Mouse (Mus musculus) megakaryocyte, embryonic 14.5 days (primary cell): ENCODE results near the gene Tulp2.

Experiments
- FLI1 ChIP-seq: IDR thresholded peaks from 2 replicates; pipeline ENCODE4 v1.6.1; 2012; ENCODE audit warnings: low read length, inconsistent platforms, mixed read lengths
- GATA1 ChIP-seq: IDR thresholded peaks from 3 replicates; pipeline ENCODE4 v1.6.1; 2012; ENCODE audit warnings: mixed read lengths, low read length, inconsistent platforms, borderline replicate concordance

DNA sequence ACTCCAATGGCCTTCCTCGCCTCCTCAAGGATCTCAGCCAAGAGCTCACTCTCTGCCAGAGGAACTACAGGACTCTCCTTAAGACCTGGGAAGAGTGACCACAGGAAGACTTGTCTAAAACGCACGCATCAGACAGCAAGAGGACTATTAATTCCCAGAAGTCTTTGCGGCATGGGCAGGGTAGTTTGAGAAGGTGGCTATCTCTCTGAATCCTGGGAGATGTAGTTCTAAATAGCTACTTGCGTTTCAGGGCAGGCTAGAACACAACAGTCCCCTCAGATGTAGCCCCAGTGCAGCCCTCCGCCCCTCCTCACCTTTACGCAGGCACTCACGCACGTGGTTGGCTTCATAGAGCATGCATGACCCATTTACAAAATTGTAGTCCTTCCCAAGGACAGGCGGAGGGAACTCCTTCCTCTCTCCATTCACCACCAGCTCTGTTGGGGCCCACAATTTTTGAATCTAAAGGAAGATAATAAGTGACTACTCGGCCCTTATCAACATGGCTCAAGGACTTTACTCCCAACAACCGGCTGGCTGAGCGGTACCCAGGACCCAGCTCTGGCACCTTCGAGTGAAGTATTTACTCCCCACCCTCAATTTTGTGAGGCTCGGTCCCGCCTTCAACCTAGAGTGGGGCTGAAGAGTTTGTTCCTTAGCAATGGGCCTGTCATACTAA, 6.2 kb upstream of the Tulp2 start:
- TF ChIP-seq GATA1, result no peak
- no peak for TF ChIP-seq FLI1
